Mouse (Mus musculus) kidney, adult 2 months (tissue): Measurements from ENCODE around the gene Inka2.

Experiments
- CTCF ChIP-seq: fragments of 200-500 bp; conservative IDR thresholded peaks from 2 replicates; pipeline ENCODE4 v1.5.1; 2011; ENCODE audit warnings: low read depth, mild to moderate bottlenecking, control low read depth, low read length, moderate library complexity, mixed read lengths; ENCODE audit not compliant: insufficient read depth, insufficient read length
- POLR2A ChIP-seq: fragments of 200-500 bp; IDR thresholded peaks from one replicate; pipeline ENCODE4 v1.6.1; 2011; ENCODE audit warnings: low read depth, low read length, control low read depth

DNA sequence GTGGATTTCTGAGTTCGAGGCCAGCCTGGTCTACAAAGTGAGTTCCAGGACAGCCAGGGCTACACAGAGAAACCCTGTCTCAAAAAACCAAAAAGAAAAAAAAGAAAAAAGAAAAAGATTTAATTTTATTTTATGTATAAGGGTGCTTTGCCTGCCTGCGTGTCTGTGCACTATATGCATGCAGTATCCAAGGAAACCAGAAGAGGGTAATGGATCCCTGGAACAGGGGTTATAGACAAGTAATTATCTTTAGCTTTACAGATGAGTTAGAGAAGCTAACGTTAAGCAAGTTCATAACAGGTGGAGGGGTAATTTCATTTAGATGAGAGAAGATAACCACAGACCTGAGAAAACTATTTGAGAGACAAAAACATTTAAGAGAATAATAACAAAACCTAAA, 49.8 kb downstream of the Inka2 start:
- TF ChIP-seq POLR2A, result no peak
- no peak for TF ChIP-seq CTCF
